Mouse (Mus musculus): ENCODE measurements around the gene Gsap. TPM values are rescaled to one million over a fixed set of nuclear protein-coding genes. Genes with fewer than 3 reads are reported as not detected.
"Not testable (repeated sequence)": the region's sequence is repeated elsewhere in the genome, so short reads cannot be mapped to it uniquely, and the experiment has no call there.

The Gsap gene
- polyA plus RNA-seq, 1 experiment from 2014 or later, result 5.0 TPM

DNA sequence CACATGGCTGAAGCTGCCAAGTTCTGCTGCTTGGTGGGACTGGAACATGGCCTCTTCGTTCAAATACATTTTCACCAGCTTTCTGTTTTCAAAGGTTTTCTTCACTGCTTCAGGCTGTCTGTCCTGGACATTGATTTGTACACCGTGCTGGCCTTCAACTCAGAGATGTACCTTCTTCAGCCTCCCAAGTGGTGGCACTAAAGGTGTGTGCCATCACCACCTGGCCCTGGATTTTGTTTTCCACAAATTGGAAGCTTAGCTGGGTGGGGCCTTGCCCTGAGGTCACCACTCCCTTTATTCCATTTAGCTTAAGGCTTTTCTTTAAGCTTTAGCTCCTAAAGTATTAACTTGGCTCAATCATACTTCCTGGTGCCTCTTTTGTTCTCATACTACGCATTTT is 22.6 kb upstream of the Gsap start:
- H3K4me2 ChIP-seq, result no peak overlapping the region
- no peak overlapping the region for H3K9ac ChIP-seq
- H3K4me3 ChIP-seq, result no peak overlapping the region
- no peaks in the 10 kb centered on the region for H3K27me3 ChIP-seq
- no peak overlapping the region for H3K27ac ChIP-seq
- peaks cover under 1% of the 10 kb centered on the region; the same call in 1 of the 2 replicates for H3K4me1 ChIP-seq
- WGBS, result 80% methylated on average over 3 of the region's 3 CpGs
- H3K36me3 ChIP-seq (ENCODE audit: poor library complexity, severe bottlenecking), result no peaks in the 10 kb centered on the region
- no peaks in the 10 kb centered on the region for H3K9me3 ChIP-seq (replicated peaks)
- ATAC-seq, result no peak

- no peak overlapping the region for H3K9ac ChIP-seq
- 33% methylated on average over 8 of the region's 8 CpGs for WGBS
- H3K4me2 ChIP-seq, result peak overlapping the region; percentile 5; the same call in 1 of the 2 replicates
- peak overlapping the region; percentile 79 for H3K27ac ChIP-seq
- ATAC-seq, result peak; percentile 80
- H3K9me3 ChIP-seq (replicated peaks), result no peaks in the 10 kb centered on the region
- no peaks in the 10 kb centered on the region for H3K27me3 ChIP-seq
- H3K4me1 ChIP-seq, result peaks cover 35% of the 10 kb centered on the region
- H3K36me3 ChIP-seq (ENCODE audit: poor library complexity, severe bottlenecking), result no peaks in the 10 kb centered on the region
- H3K4me3 ChIP-seq, result no peak overlapping the region
Observed at GRCm38 (mm10) chr5:21168689-21169345, 17.2 kb upstream of the Gsap start.

DNA sequence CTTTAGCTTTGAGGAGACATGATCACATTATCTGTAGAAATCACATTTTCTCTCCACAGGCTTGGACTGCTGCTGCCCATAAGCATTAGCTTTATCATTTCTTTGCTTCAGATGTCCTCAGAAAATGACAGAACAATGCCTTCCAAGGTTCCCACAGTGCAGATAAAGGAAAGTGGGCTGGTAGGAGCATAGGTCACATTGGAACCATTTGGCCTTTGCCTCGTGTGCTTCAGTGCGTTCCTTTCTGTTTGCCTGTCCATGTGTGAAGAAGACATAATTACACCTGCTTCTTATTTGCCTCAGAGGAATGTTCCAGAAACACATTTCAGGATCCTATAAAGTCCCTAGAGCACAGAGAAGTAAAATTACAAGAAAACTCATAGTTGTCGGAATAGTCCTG is 16.7 kb upstream of the Gsap start:
- Histone ChIP-seq H3K36me3 (ENCODE audit: poor library complexity, severe bottlenecking) (no peaks in the 10 kb centered on the region), H3K4me3 (no peak overlapping the region), H3K27me3 (no peaks in the 10 kb centered on the region), H3K9ac (no peak overlapping the region), H3K4me2 (peak overlapping the region; percentile 5; the same call in 1 of the 2 replicates), H3K27ac (peak overlapping the region; percentile 79), H3K4me1 (peaks cover 35% of the 10 kb centered on the region), H3K9me3 (replicated peaks) (no peaks in the 10 kb centered on the region)
- 54% methylated on average over 3 of the region's 3 CpGs for WGBS
- peak; percentile 32; the same call in 1 of the 2 replicates for ATAC-seq

DNA sequence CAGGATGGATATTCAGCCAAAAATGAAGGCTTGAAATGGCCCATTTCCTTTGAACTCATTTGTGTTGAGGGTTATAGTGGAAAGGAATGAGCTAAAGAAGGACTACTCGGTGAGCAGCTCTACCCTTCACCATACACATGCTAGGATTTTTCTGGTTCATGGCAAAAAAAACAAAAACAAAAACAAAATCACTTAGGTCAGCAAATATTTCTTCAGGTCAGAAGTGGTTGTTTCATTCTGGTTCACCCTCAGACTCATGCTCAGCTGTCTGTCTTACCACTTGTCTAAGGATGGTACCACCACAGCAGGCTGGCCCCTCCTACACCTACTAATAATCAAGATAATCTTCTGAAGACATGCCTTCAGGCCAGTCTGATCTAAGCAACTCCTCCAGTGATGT is 16.2 kb upstream of the Gsap start:
- peaks cover 35% of the 10 kb centered on the region for H3K4me1 ChIP-seq
- H3K9me3 ChIP-seq (replicated peaks), result no peaks in the 10 kb centered on the region
- ATAC-seq, result no peak
- no peaks in the 10 kb centered on the region for H3K27me3 ChIP-seq
- H3K9ac ChIP-seq, result no peak overlapping the region
- no peak overlapping the region for H3K4me2 ChIP-seq
- no peaks in the 10 kb centered on the region for H3K36me3 ChIP-seq (ENCODE audit: poor library complexity, severe bottlenecking)
- no peak overlapping the region for H3K4me3 ChIP-seq
- 87% methylated on average over 1 of the region's 1 CpGs for WGBS
- H3K27ac ChIP-seq, result peak overlapping the region; percentile 79; the same call in 1 of the 2 replicates

DNA sequence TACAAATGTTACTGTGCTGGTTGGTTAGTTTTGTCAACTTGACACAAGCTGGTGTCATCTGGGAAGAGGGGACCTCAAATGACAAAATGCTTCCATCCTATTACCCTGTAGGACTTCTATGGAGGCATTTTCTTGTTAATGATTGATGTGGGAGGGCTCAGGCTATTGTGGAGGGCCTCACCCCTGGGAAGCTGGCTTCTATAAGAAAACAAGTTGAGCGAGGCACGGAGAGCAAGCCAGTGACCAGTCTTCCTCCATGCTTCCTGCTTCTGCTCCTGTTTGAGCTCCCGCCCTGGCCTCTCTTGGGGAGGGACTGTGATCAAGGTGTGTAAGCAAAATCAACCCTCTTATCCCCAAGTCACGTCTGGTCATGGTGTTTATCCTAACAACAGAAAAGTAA is 15.6 kb upstream of the Gsap start:
- ATAC-seq, result no peak
- 39% methylated on average over 4 of the region's 4 CpGs for WGBS

GRCm38 (mm10) chr5:21170898-21171297 is 15.2 kb upstream of the Gsap start:
- peak overlapping the region; percentile 68 for H3K27ac ChIP-seq
- H3K27me3 ChIP-seq, result no peaks in the 10 kb centered on the region
- H3K4me3 ChIP-seq, result no peak overlapping the region
- no peaks in the 10 kb centered on the region for H3K9me3 ChIP-seq (replicated peaks)
- H3K36me3 ChIP-seq (ENCODE audit: poor library complexity, severe bottlenecking), result no peaks in the 10 kb centered on the region
- peaks cover 44% of the 10 kb centered on the region for H3K4me1 ChIP-seq
- no peak for ATAC-seq
- 61% methylated on average over 5 of the region's 5 CpGs for WGBS
- H3K9ac ChIP-seq, result no peak overlapping the region
- H3K4me2 ChIP-seq, result no peak overlapping the region

More for the DNA sequence above, 15.6 kb upstream of the Gsap start:
- Histone ChIP-seq H3K4me2 (no peak overlapping the region), H3K4me3 (no peak overlapping the region), H3K9me3 (replicated peaks) (no peaks in the 10 kb centered on the region), H3K27ac (no peak overlapping the region), H3K4me1 (peaks cover 39% of the 10 kb centered on the region), H3K36me3 (ENCODE audit: poor library complexity, severe bottlenecking) (no peaks in the 10 kb centered on the region), H3K9ac (no peak overlapping the region), H3K27me3 (no peaks in the 10 kb centered on the region)

- Histone ChIP-seq H3K4me1 (peaks cover 48% of the 10 kb centered on the region), H3K4me3 (no peak overlapping the region), H3K27ac (peak overlapping the region; percentile 68), H3K27me3 (no peaks in the 10 kb centered on the region), H3K36me3 (ENCODE audit: poor library complexity, severe bottlenecking) (no peaks in the 10 kb centered on the region), H3K9me3 (replicated peaks) (no peaks in the 10 kb centered on the region), H3K4me2 (no peak overlapping the region), H3K9ac (no peak overlapping the region)
- WGBS, result 42% methylated on average over 6 of the region's 6 CpGs
- ATAC-seq, result peak; percentile 48
Observed at GRCm38 (mm10) chr5:21171336-21171735, 14.7 kb upstream of the Gsap start.

DNA sequence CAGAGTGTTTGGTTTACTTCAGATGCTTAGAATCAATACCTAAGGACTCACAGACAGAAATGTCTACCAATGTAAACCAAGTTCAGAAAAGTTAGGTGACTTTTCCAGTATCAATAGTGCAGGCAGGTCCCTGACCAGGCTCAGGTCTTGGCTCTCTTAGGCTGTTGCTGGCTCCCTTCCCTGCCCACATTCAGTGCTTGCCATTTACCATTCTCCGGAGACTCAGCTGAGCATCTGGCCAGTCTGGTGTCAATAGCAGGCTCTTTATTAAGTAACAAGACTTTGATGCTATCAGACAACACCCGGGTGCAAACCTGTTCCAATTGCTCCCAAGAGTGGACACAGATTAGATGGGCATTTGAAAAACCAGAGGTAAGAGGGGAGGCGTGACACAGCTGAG is 13.7 kb upstream of the Gsap start:
- no peak for ATAC-seq
- H3K4me2 ChIP-seq, result no peak overlapping the region
- H3K9ac ChIP-seq, result no peak overlapping the region
- no peak overlapping the region for H3K4me3 ChIP-seq
- H3K27ac ChIP-seq, result 0 out of 2 replicates have a peak overlapping the region, but pooled peaks have one; percentile 16
- no peaks in the 10 kb centered on the region for H3K9me3 ChIP-seq (replicated peaks)
- WGBS, result 64% methylated on average over 3 of the region's 3 CpGs
- no peaks in the 10 kb centered on the region for H3K36me3 ChIP-seq (ENCODE audit: poor library complexity, severe bottlenecking)
- peaks cover 49% of the 10 kb centered on the region for H3K4me1 ChIP-seq
- no peaks in the 10 kb centered on the region for H3K27me3 ChIP-seq

DNA sequence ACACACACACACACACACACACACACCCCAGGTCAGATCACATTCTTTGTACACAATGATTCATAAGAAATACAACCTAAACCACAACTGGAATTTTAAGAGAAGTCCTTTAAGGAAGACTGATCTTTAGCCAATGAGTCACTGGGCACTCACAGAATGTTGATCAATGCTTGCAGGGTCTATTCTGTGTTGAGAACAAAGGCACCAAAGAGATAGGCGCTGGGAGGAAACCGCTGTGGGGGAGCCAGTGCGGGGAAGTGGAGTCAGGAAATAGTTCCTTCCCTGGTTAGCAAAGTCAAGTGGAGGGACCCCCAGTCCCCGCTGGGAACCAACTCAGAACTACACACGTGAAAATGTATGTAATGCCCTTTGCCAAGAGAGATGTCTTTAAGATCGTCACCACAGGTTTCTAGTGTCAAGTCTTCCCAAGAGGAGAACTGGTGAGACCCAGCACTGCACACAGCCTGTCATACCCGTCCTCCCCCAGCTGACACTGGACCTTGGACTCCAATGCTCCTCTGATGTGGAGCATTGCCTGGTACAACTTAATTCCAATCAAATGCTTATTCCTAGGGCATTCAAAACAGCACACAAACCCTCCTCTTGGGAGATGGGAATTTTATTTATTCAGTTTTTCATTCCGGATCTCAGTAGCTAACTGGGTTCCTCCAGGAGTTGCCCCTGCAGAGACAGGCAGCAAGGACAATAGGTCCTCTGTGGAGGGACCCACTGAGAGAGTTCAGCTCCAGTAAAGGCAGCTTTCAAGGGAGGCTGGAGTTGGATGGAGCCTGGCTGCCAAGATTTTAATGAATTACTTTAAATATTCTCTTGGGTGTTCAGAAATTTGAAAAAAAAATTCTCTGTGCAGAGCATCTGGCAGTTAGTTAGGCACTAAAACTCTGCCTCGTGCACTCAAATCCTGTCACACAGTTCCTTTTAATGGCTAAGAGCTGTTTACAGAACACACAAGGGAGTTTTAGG is 10.6 kb upstream of the Gsap start:
- Histone ChIP-seq H3K4me1 (peaks cover 29% of the 10 kb centered on the region), H3K27me3 (no peaks in the 10 kb centered on the region), H3K36me3 (ENCODE audit: poor library complexity, severe bottlenecking) (no peaks in the 10 kb centered on the region), H3K4me3 (no peak overlapping the region), H3K9ac (0 out of 2 replicates have a peak overlapping the region, but pooled peaks have one; percentile 12), H3K9me3 (replicated peaks) (0 out of 2 replicates have a peak, but pooled peaks cover 7% of the 10 kb centered on the region), H3K27ac (peak overlapping the region; percentile 51), H3K4me2 (no peak overlapping the region; the same call in 1 of the 2 replicates)
- 15% methylated on average over 9 of the region's 9 CpGs for WGBS
- peak; percentile 72 for ATAC-seq

DNA sequence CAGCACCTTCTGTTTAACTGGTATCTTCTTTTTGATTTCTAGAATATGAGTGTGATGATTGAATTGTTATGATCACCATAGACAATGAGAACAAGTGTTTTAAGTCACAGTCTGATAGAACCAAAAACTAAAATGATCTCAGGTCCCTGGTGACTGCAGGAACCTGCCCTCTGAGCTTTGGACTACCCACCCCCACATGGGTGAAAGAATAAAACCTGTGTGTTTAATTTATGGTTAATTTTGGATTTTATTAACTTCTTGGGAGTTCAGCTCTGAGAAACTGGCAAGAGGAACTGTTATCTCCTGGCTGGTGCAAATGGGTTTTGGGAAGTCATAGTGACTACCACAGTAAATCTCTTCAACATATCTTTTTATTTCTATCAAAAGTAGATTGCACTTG is 6.6 kb upstream of the Gsap start:
- H3K4me1 ChIP-seq, result peaks cover 14% of the 10 kb centered on the region
- H3K9ac ChIP-seq, result no peak overlapping the region
- H3K36me3 ChIP-seq (ENCODE audit: poor library complexity, severe bottlenecking), result no peaks in the 10 kb centered on the region
- H3K4me3 ChIP-seq, result no peak overlapping the region
- H3K9me3 ChIP-seq (replicated peaks), result 0 out of 2 replicates have a peak, but pooled peaks cover 7% of the 10 kb centered on the region
- H3K4me2 ChIP-seq, result no peak overlapping the region
- no peak for ATAC-seq
- no peaks in the 10 kb centered on the region for H3K27me3 ChIP-seq
- no peak overlapping the region for H3K27ac ChIP-seq

DNA sequence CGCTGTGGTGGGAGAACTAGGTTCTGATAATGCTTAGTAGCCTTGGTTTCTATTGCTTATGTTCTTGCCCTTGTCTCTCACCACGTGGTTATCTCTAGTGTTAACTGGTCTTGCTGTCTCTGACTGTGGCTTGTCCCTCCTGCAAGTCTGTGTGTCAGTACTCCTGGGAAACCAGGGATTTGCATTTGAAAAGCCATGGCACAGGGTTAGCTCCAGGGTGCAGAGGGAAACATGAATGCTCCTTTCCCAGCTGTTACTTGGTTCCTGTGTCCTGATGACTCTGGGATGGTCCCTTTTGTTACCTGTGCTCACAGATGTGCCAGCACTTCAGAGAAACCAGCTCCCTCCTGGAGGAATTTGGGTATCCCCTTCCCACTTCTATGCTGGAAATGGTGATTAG is 3.0 kb upstream of the Gsap start:
- not testable (repeated sequence) for H3K9ac ChIP-seq; ATAC-seq; H3K4me1 ChIP-seq; H3K4me3 ChIP-seq; H3K27ac ChIP-seq; H3K36me3 ChIP-seq (ENCODE audit: poor library complexity, severe bottlenecking); H3K4me2 ChIP-seq; H3K9me3 ChIP-seq (replicated peaks); H3K27me3 ChIP-seq
- 60% methylated on average over 2 of the region's 2 CpGs for WGBS

DNA sequence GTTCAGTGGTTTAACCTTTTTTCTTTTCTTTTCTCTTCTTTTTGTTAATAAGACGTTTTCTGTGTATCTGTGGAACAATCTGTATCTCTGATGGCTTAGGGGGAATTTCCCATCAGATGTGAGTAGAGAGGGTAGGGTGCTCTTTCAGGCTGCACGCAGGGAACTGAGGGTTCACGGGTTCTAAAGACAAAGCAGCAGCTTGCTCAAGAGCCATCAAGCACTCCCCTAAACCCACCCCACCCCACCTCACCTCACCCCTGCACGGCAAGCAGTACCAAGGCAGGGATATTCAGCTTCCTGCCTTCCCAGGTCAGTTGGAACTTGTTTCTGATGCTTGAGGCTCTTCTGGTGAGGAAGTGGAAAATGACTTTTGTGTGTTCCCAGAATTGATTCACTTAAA is 766 bp downstream of the Gsap start:
- peak overlapping the region; percentile 75 for H3K9ac ChIP-seq
- ATAC-seq, result peak; percentile 54
- H3K4me1 ChIP-seq, result 0 out of 2 replicates have a peak, but pooled peaks cover 14% of the 10 kb centered on the region
- H3K27me3 ChIP-seq, result no peaks in the 10 kb centered on the region
- 6% methylated on average over 4 of the region's 4 CpGs for WGBS
- H3K9me3 ChIP-seq (replicated peaks), result no peaks in the 10 kb centered on the region
- H3K4me2 ChIP-seq, result peak overlapping the region; percentile 83
- peak overlapping the region; percentile 54 for H3K4me3 ChIP-seq
- no peaks in the 10 kb centered on the region for H3K36me3 ChIP-seq (ENCODE audit: poor library complexity, severe bottlenecking)
- no peak overlapping the region for H3K27ac ChIP-seq

All from forebrain, embryonic 13.5 days (tissue).